Mouse (Mus musculus): ENCODE results near the gene Camk1.

Camk1 gene

DNA sequence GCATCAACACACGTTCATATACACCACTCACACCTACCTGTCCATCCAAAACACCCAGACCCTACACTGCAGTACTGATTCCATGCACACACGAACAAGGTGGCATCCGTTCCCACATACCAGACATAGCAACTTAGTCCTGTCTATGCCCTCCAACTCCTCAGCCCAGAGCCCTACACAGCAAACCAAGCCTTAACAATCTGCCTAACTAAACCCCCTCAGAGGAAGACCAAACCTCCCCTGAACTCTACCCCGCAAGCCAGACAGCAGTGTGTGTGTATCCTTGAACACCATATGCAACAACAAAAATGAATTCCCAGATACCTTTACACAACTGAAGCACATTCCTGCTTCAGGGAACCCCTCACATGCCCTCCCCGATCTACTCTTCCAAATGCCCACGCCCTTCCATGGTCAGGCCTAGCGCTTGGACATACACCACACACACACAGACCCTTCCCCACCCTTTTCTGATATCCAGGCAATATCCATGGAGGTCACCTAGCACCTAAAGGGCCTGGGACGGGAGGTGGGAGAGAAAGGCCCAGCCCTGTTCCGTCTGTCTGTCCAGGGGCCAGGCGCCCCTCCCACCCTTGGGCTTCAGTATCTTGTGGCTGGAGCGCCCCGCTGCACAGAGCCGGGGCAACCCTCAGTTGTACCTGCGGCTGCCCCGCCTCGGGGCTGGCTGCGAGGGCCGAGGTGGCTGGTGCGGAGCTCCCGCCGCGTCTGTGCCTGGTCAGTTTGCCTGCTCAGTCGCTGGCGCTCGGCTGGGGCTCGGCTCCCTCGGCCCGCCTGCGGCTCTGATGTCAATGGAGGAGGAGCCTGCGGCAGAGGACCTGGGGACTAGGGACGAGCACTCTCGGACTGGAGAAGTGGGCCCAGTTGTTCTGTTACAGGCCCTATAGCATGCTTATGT lies at the start of gene Camk1:
Gene Camk1 (minus strand): TSS at position 808 of the 916 bp plus-strand sequence.
- peak; percentile 44 for DNase-seq (ENCODE audit: low read depth)

DNA sequence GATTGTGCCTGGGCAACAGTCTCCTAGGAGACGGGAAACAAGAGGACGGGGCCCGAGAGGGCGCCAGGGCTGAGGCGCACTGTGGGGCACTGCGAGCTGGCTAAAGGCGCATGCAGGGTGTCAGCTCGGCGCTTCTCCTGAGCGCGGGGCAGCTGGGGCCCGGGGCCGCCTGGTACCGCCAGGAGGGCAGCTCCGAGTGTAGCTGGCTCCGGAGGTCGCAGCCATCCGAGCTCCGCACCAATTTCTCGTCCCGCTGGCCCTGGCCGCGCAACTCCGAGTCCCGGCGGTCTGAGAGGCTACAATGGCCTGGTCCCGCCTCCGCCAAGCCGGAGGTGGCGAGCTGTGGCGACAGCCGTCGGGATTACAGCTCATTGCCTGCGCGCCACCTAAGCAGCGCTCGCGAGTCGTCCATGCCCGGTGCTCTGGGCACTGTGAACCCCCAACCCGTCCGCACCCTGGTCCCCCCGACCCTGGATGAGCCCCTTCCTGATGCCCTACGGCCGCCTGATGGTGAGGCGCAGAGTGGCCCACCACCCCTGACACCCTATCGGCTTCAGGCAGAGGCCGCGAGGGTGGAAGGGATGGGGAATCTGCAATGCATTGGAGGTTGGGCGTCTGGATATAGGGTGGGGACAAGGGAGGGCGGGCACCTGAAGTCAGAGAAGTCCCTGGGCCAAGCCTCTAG lies 48.7 kb upstream of the Camk1 start:
- DNase-seq (ENCODE audit: low read depth) = no peak

DNA sequence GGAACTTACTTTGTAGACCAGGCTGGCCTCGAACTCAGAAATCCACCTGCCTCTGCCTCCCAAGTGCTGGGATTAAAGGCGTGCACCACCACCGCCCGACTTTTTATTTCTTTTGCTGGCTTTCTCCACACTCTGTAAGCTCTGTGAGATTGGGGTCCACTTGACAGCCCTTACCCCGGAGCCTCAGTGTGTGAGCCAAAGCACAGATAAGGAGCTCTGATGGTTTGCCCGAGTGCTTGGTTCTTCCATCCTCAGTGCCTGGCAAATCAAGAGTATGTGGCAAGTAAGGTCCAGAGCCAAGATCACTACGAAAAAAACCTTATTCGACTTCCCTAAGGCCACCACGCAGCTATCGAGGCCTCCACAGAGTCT lies 48.2 kb upstream of the Camk1 start:
- no peak for DNase-seq (ENCODE audit: low read depth)

DNA sequence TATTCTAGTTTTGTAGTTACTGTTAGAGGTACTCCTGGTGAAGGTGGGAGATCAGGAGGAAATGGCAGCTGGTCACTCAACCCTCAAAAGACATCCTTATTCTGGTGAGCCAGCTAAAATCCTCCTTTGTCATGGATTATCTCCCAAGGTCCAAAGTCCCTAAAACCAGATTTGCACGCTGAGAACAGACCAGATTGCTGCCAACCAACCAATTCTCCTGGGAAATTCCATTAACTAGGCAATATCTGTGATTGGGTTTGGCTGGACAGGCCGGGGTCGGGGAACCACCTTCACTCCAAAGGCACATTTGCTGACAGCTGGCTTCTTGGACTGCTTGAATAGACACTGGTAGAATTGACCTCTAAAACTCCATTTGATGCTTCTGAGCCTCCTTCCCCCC lies 46.9 kb upstream of the Camk1 start:
- DNase-seq (ENCODE audit: low read depth) = no peak

DNA sequence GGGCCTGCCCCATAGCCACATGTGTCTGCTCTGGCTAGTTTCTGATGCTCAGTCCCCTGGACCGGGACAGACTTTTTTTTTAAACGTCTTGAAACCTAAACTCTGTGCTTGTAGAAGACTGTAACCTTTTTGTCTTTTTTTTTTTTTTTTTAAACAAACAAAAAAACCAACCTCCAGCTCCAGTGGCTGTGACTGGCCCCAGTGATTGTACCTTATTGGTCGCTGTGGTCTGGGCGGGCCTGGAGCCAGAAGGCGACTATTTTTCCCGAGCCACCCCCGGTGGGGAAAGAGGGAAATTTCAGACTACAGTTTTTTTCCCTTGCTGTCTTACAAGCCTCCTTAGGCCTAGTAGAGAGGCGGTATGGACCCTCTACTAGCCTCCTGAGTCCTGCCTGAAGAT lies 45.2 kb upstream of the Camk1 start, which contains the start of gene Ttll3:
Gene Ttll3 (plus strand): TSS at position 301 of the 400 bp plus-strand sequence.
- DNase-seq (ENCODE audit: low read depth) = no peak

DNA sequence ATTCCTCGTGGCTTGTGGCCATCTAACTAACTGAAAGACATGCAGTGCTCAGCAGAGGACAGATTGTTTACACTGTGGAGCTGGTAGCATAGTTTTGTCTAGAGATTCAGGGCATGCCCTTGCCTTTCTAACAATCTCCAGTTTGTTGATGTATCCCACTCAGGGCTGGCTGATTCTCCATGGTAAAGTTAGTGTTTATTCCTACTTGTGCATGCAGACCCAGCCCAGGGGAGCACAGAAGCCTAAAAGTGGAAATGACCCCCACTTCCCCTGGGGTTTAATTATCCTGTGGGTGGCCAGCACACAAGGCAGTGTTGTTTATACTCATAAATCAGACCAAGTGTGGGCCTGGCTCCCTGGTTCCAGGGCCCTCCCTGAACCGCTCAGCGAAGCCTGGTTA lies 42.2 kb upstream of the Camk1 start:
- no peak for DNase-seq (ENCODE audit: low read depth)

DNA sequence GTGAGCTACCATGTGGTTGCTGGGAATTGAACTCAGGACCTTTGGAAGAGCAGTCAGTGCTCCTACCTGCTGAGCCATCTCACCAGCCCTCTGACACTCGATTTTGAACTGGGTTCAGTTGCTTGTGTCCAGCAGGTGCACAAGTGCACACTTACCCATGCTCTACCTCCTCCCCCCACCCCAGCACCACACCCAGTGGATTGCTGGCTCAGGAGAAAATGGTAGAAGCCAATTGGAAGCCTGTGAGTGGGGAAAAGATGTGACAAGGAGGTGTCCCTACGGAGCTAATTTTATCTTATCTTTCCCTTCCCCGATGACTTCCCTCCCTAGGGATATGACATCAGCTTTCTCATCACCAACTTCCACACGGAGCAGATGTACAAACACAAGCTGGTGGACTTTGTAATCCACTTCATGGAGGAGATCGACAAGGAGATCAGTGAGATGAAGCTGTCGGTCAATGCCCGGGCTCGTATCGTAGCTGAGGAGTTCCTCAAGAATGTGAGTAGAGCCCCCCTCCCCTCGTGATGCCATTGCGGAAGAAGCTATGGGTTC lies 41.5 kb upstream of the Camk1 start:
- DNase-seq (ENCODE audit: low read depth) = no peak

DNA sequence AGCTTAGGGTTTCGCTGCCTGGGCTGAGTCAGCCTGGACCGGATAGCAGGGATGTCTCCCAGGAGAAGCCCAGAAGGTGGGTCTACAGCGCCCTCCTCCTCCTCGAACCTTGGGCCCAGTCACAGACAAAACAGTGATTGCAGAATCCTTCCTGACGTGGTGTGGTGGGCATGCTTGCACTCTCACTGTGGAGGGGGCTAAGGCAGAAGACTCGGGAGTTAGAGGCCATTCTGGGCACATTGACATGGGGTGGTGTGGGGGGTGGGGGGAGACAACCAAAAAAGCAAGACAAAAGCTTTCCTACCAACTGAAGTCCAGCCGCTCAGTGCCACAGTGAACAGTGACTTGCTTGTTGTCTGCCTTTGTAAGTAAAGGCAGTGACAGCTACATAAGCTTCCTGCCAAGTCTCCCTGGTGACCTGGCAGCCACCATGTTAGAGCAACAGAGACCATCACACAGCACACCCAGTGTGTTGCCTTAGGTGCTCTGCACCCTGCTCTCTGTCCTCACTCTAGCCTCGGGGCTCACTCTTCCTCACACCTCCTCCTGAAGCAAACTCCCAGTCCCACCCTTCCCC lies 40.7 kb upstream of the Camk1 start:
- DNase-seq (ENCODE audit: low read depth) = no peak

DNA sequence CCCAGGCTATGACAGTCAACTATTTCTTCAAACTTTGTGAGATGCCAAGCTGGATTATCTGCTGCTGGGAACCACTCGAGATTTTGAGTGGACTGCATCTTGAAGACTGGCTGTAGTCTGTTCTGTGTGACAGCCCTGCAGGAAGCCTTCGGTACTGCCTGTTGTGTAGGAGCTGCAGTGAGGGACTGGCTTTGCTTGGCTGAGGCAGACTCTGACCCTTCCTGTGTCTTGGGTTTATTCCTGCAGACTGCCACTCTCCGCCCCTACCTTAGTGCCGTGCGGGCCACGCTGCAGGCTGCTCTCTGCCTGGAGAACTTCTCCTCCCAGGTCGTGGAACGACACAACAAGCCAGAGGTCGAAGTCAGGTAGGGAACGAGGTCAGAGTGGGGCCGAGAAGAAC lies 36.7 kb upstream of the Camk1 start:
- DNase-seq (ENCODE audit: low read depth) = no peak

DNA sequence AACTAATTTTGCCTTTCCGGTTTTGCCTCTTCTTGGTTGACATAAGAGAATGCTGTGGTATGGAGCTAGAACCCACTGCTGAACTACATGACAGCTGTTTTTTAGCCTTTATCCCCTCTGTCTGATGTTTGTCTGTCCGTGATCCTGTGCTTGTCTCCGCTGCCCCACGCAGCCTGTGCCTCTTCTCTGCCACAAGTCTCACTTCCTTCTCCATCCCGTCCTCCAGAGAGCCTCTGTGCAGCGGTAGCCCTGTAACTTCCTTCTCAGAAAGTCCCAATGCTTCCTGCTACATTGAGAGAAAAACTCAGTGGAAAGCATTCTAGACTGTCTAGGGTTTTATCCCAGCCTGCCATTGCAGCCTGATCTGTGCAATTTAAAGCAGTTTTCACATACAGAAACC lies 35.5 kb upstream of the Camk1 start:
- DNase-seq (ENCODE audit: low read depth) = no peak

DNA sequence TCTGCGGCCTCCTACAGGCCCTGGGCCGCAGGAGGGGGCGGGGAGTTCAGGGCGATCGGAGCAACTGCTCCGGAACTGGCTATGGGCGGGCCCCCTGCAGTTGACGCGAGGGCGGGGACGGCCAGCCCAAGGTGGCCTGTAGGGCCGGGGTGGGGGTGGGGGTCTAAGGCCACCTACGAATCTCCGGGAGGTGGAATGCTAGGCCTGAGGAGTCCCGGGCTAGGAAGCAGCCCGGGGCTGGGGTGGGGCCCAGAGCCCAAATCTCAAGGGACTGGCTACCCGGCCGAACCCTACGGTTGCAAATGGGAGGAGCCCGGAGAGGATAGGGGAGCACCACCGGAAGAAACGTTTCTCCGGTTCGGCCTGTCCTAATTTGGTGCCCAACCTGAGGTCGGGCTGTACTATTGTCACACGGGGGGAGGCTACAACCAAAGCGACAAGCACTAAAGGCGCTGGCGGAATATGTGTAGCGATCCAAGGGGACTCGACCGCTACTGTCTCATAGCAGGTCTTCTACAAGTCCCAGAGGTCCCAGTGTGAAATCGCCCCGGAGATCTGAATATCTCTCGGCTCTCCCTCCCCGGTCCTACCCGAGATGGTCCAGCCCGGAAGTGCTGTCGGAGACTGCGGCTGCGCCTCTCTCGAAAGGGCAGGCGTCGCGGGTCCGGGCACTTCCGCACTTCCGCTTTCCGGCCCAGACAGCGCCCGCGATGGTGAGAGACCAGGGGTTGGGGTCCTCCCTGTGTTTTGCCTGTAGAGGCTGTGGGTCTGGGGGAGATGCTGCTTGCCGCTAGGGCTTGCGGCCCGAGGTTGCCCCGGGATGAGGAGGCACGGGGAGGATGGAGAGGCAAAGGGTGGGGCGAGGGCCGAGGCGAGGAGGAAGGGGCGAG lies 34.0 kb upstream of the Camk1 start, which contains the start of the genes Tada3 and Arpc4:
Gene Tada3 (minus strand): TSS at position 388 of the 890 bp plus-strand sequence.
Gene Arpc4 (plus strand): TSS at position 620 of the 890 bp plus-strand sequence.
- DNase-seq (ENCODE audit: low read depth) = peak; percentile 87

DNA sequence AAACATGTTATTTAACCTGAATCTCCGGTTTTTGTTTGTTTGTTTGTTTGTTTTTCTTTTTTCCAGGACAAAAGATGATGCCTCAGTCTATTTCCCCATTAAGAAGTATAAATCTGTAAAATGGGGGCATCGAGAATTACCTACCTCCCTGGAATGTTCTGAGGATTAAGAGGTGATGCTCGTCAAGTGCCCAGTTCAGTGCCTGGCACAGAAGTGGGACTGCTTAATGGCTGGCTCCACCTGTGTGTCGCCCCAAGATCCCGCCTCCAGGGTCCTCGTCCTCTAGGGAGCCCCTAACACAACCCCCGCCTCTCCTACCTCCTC lies 33.4 kb upstream of the Camk1 start:
- no peak for DNase-seq (ENCODE audit: low read depth)

DNA sequence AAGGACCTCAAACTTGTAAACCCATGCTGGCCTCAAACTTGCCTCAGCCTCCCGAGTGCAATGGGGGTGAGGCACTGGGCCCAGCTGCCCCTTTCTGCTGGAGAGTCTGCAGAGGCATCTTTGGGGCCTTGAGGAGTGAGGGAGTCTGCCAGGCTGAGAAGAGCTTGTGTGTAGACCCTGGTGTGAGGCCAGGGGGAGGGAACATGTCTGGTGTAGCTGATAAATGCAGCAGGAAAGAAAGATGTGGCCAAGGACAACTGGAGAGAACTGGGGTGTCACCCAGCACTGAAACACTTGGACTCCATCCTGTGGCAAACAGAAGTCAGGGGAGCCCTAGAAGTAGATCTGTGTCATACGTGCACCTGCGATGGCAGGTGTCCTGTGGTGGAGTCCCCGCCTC lies 29.7 kb upstream of the Camk1 start:
- no peak for DNase-seq (ENCODE audit: low read depth)

DNA sequence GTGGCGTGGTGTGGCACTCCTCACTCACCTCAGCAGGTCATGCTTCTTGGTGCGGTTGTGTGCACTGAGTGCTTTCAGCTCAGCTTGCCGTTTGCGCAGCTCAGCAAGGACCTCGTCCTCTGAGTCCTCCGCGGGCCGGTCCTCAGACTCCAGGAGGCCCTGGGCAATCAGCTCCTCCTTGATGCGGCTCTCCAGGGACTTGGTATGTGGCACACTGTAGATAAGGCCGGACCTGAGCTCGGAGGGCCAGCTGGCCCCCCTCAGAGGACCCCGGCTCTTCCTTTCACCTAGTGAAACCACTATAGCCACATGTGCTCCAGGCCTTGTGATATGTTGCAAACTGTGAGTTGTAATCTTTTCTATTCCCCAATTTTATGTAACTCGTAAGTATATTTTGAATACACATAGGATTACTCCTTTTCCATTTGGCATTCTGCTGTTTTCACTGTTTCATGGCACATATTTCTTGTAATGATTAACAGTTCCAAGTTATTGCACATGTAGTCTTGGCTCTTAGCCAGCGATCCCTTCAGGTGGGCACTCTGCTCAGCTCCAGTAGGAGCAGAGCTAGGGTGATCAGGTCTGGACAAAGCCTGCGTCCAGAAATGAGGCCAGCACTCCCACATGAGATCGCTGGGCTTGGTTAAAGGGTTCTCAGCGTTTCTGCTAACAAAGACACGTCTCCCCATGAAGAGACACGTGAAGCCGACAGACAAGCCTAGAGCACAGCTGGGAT lies 26.6 kb upstream of the Camk1 start:
- DNase-seq (ENCODE audit: low read depth) = no peak

DNA sequence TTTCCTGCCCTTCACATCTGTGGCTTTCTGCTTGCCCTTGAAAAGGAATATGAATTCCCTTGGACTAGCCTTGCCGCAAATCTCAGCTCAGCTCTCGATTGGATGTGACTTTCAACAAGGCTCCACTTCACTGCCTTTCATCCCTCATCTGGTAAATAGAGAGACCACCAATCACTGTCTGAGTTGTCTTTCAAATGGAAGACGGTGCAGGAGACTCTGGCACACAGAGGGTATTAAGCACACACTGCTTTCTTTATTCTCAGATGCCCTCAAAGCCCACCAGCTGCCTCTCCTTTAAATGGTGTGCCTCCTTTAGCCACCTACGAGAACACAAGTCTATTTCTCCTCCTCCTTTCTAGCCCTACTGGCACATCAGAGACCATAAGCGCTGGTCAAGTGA lies 24.8 kb upstream of the Camk1 start:
- no peak for DNase-seq (ENCODE audit: low read depth)

DNA sequence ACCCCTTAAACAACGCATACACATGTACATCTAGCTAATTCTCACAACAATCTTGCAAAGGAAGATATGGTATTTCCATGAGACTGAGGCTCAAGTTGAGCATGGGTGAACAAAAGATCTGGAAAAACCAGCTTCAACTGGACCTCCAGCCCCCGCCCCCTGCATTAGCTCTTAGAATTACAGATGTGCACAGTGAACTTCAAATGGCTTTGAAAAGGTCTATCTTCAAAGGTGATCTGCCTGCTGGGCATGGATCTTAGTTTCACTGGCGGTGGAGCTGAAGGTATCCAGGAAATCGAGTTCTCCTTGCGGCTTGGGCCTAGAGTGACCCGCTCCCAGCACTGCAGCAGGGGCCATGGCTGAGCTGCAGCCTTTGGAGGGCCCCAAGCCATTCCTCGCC lies 24.3 kb upstream of the Camk1 start:
- no peak for DNase-seq (ENCODE audit: low read depth)

DNA sequence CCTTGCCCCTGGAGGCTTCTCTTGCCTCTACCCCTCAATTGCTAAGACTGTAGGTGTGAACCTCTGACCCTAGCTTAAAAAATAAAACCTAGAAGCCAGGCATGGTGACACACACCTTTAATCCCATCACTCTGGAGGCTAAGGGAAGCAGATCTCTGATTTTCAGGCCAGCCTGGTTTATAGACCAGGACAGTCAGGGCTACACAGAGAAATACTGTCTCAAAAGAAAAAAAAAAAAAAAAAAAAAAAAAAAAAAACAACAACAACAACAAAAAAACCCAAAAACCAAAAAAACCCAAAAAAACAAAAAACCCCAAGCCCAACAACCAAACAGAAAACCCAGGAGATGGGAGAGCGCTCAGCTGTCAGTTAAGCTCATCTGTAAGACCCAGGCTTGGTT lies 23.8 kb upstream of the Camk1 start:
- DNase-seq (ENCODE audit: low read depth) = no peak

DNA sequence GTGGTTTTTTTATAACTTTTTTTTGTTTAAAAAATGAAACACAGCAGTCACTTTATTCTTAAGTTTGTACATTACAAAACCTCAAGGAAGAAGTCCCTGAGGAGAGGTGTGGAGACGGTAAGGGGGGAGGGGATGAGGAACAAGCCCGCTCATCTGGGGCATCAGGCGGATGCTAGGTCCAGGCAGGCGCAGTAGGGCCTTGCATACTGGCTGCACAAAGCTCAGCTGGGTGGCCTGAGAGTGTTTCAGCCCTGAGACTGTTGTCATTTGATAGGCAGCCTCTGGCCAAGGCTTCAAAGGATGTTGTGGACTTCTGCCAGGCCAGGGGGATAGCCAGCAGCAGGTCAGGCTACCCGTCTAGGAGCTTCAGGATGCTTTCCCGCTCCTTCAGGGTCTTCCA lies 22.9 kb upstream of the Camk1 start:
- DNase-seq (ENCODE audit: low read depth) = no peak

DNA sequence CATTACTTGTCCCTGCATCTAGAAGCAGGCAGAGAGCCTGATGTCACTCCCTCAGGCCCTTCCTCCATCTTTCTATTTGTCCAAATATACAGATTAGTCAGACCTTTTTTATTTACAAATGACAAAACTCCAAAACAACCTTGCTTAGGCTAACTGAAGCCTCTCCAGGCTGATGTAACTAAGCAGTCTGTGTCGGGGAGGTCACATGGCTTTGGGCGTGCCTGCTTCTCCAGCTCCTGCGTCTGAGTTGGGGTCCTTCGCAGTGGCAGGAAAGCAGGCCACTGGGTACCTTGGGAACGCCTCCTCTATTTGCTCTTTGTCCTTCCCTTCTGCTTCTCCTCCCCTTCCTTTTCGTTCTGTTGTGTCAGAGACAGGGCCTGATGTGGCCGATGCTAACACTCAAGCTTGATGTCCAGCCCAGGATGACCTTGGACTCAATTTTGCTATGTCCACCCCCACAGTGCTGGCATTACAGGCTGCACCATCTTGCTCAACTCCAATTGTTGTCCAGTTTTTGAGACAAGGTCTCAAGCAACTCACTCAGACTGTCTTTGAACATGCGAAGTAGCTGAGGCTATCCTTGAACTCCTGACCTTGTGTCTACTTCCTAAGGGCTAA lies 20.8 kb upstream of the Camk1 start:
- DNase-seq (ENCODE audit: low read depth) = no peak

DNA sequence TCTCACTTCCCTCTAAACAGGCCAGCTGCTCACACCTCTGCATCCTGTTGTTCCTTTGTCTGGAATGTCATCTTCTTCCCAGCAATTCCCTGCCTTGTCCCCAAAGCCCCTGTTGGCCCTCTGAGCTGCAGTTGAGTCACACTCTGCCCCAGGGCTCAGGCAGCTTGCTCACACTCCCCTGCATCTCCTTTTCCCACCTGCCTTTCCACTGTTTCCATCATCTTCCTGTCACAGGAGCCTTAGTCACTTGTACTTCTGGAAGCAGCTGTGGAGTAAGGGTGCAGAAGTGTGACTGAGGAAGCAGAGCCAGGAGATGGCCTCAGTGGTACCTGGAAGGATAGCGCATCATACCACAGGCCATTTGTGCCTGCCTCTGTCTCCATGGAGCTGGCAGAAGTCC lies 18.5 kb upstream of the Camk1 start:
- no peak for DNase-seq (ENCODE audit: low read depth)

DNA sequence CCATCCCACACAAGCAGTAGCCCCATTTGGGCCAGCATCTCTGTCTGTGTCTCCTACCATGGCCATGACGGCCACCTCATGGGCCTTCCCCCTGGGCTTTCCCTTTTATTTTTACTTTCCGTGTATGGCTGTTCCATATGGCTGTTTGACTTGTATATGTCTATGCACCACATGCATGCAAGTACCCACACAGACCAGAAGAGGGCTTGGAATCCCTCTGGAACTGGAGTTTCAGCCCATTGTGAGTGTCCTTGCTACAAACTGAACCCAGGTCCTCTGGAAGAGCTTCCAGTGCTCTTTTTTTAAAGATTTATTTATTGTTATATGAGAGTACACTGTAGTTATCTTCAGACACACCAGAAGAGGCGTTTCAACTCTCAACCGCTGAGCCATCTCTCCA lies 17.7 kb upstream of the Camk1 start:
- DNase-seq (ENCODE audit: low read depth) = no peak
